9 mouse cellular contexts compared by ENCODE assay signal in the genomic region with DNA sequence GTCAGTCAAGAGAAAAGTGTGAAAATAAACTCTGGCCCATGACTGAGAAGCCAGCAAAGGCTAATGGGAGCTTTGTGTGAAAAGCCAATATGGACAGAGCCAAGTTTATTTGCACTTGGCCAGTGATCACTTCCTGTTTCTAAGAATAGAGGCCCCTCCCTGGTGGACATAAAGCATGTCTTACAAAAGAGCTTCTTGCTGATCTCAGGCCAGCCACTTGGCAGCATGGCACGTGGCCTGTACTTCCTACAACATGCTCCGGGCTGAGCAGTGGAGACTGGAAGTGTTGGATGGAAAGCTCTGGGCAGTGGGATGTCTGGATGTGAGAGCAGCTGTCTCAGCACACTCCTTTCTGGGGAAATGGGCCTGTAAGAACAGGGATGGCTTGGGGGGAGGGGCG.
DNase-seq lines count a peak whose midpoint lies in the region; ATAC-seq lines count a peak whose summit lies in the region.
"Had no signal": no experiment of that assay in that cellular context is flagged by ENCODE, and none has a peak within 500 bp of the region (broad histone marks: within the 10 kb centered on the region; RNA-seq: fewer than 3 reads in every experiment).

No protein-coding gene starts in this region.

- DNase-seq in adrenal gland, adult (ENCODE audit: inconsistent age in 2 of 2, low spot score in 1 of 2): peak; percentile 46 to 80
- no peak for DNase-seq in adrenal gland, adult 18-20 months (ENCODE audit: low spot score in 2 of 2)
- DNase-seq in testis, postnatal 14 days (ENCODE audit: low spot score): peak; percentile 15
- DNase-seq in testis, postnatal 10 days (ENCODE audit: low spot score): no peak
- DNase-seq in kidney, postnatal 25 days: peak; percentile 50 to 83
- DNase-seq in midbrain, embryonic 10.5 days (ENCODE audit: low spot score): no peak

- WGBS in midbrain, embryonic 10.5 days: 77% methylated on average over 3 of the region's 3 CpGs
- 75% methylated on average over 3 of the region's 3 CpGs for WGBS in forebrain, embryonic 12.5 days

- H3K4me1 ChIP-seq in midbrain, embryonic 10.5 days: peaks cover 25% of the 10 kb centered on the region
- no peaks in the 10 kb centered on the region for H3K4me1 ChIP-seq in forebrain, embryonic 12.5 days

- no peaks in the 10 kb centered on the region for H3K9me3 ChIP-seq in midbrain, embryonic 10.5 days (replicated peaks)
- no peaks in the 10 kb centered on the region for H3K9me3 ChIP-seq in forebrain, embryonic 12.5 days
- H3K9me3 ChIP-seq: limb, embryonic 15.5 days had no signal

- no peaks in the 10 kb centered on the region for H3K36me3 ChIP-seq in midbrain, embryonic 10.5 days
- no peaks in the 10 kb centered on the region for H3K36me3 ChIP-seq in forebrain, embryonic 12.5 days (replicated peaks)
- H3K36me3 ChIP-seq: limb, embryonic 15.5 days had no signal

- H3K4me3 ChIP-seq in midbrain, embryonic 10.5 days: no peak overlapping the region
- H3K4me3 ChIP-seq in forebrain, embryonic 12.5 days (replicated peaks): no peak overlapping the region
- H3K4me3 ChIP-seq: limb, embryonic 15.5 days had no signal

- no peak overlapping the region for H3K27ac ChIP-seq in midbrain, embryonic 10.5 days (replicated peaks)
- no peak overlapping the region for H3K27ac ChIP-seq in forebrain, embryonic 12.5 days
- H3K27ac ChIP-seq: limb, embryonic 15.5 days had no signal

- H3K9ac ChIP-seq in forebrain, embryonic 12.5 days: no peak overlapping the region
- H3K9ac ChIP-seq: limb, embryonic 15.5 days had no signal

- ATAC-seq in neutrophil, adult 5-6 weeks (ENCODE audit: extremely low read depth, insufficient number of reproducible peaks, low FRiP score, poor library complexity, severe bottlenecking): peak; percentile 64
- no peak for ATAC-seq in forebrain, embryonic 12.5 days (ENCODE audit: low FRiP score)

- H3K27me3 ChIP-seq in midbrain, embryonic 10.5 days (ENCODE audit: low read depth, poor library complexity, severe bottlenecking): peaks cover 30% of the 10 kb centered on the region
- peaks cover 2% of the 10 kb centered on the region for H3K27me3 ChIP-seq in forebrain, embryonic 12.5 days
- H3K27me3 ChIP-seq: limb, embryonic 15.5 days had no signal

- H3K4me2 ChIP-seq in forebrain, embryonic 12.5 days: no peak overlapping the region
- H3K4me2 ChIP-seq: limb, embryonic 15.5 days had no signal

Comparison
In these comparisons a context has a peak if more than half of its experiments do, and no peak if none do; other contexts are left out.
1. DNase-seq: peak in adrenal gland, adult (2 of 2), testis, postnatal 14 days (single experiment) and kidney, postnatal 25 days (2 of 2); none in adrenal gland, adult 18-20 months (0 of 2), testis, postnatal 10 days (single experiment) and midbrain, embryonic 10.5 days (single experiment).